Mouse (Mus musculus) natural killer cell, adult 2 months (primary cell): ENCODE measurements around the gene Zcchc9.

Experiments
- DNase-seq, 2 experiments: peaks; one replicate each; pipeline ENCODE4 v3.0.0; 2022; ENCODE audit warnings: low spot score in 2 of 2

Zcchc9 gene

DNA sequence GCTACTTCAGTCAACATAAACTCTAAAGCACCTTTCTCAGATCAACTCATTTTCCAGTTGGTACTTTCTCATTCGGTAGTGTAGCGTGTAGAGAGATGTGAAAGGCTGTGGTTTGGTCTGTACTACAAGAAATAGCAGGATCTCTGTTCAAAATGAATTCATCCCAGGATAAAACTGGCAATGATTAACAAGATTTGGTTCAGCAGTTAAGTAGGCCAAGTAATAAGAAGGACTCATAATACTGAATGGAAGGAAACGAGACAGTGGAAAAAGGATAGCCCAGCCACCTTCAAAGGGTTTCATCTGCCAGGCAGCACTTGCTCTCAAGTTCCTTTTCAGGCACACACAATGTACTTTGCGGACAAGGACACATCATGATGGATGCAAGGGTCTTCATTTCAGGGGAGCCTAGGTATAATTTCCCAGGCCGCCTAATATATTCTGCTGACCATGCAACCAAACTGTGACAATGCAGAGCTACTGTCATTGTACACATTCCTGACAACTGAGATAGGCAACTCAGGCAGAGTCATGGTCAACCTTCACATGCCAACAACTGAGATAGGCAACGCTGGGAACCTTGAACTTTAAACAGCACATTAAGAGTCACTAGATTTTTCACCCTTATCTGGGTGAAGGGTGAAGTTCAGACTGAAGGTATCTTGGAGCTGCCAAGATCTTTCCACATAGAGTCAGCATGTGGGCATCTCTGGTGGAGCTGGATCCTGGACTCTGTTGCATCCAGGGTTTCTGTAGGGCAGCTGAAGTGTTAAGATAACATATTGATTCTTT, 45.7 kb downstream of the Zcchc9 start:
- no peak for DNase-seq

DNA sequence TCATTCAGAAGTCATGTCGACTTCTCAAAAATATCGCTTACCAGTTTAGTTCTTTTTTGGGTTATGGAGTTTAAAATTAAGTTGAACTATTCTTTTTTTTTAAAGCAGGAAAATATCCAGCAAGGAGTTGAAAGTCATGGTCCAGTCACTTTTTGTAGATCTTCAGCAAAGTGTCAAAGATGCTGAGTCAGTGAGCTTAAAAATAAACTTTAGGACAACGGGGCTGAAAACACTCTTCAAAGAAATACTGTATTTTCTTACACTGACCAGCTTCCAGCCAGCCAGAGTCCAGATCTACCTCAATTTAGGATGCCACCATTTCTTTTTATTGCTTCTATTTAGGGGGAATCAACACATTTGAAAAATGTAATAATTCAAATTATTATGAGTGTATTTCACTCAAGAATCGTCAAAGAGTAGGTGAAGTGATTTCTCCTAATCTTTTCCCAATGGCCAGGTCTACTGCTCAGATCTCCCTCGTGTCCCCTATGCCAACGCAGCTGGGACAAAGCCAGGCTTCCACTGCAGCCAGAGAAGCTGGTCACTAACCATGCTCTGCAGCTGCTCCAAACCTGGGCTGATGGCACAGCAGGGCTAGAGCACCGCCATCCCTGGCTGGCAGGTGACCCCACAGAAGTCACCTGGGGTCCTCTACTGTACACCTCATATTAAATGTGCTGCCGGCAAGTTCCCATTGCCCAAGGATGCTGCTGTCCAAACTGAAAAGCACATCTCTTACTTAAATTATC, 47.0 kb downstream of the Zcchc9 start:
- DNase-seq = no peak

DNA sequence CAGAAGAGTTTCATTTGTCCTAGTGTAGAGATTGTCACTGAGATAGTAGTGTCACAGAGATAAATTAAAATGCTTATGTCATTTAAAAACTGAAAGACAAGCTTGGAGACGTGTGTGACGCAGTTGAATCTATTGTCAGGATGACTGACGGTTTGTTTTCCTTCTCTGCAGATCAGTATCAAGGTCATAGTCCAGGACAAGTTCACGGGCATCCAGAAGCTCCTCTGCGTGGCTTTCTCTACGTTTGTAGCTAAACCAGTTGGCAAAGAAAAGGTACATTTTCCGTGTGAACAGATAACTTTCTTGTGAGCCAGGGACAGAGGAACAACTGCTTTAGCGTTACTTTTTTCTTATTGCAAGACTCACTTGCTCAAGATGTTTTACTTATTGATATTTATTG, 47.7 kb downstream of the Zcchc9 start:
- no peak for DNase-seq

DNA sequence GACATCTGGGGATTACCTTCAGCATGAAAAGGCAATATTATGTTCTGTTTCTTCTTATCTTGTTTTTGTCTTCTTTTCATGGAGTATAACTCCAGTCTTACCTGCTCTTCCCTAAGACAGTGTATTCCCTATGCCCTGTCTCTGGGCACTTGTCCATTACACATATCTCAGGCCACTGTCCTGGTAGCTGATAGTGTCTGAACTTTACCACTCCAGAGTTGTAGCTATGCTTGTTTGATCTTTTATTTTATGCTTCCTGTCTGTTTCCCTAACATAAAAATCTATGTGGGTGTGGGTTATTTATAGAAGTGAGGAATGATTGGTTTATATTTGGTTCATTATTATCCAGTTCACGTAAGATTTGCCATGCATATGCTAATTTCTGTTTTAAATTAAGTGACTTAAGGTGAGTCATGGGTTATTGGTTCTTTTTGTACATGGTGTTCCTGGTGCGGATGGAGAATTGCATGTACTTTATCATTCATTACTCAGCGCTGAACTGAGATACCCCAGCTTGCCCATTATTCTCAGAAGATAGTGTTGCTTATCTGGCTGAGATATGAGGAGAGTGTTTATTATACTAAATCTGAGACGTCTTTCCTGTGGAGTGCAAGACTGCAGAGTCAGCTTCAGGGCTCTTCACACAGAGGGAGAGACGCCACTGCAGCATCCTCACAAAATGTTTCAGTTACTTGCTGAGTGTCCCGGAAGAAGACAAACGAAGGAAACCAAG, 49.0 kb downstream of the Zcchc9 start:
- no peak for DNase-seq

DNA sequence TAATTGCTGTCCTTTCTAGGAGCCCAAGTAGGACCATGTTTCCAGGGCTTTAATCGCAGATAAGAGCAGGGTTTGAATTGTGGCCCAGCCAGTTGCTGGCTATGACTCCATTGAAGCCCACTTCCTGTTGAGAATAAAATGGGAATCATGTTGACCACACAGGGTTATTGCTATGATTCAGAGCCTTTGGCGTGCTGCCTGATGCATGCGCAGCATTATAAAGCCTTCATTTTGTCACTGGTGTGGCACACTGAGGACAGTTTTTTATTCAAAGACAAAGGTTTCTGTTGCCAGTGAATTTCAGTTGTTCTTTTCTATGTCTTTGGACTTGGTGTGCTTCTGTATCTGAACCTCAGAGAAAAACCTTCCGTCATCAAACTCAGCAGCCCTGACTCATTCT, 51.3 kb downstream of the Zcchc9 start:
- no peak for DNase-seq

DNA sequence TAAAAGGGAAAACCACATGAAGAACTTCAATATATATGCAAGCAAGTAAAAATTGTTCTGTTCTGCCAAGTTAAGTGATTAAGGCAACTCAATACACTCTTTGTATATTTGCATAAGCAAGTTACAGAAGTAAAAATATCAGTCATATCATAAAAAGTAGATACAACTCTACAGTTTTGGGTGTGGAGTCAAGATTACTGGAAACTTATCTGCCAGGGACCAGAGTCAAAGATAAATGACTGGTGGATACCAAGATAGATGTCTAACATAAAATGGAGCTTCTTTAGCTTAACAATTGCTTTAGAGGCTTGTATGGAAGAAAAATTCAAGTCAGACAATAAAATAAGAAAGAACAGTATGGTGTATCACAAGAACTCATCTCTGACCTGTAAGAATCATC, 52.7 kb downstream of the Zcchc9 start:
- DNase-seq = no peak

DNA sequence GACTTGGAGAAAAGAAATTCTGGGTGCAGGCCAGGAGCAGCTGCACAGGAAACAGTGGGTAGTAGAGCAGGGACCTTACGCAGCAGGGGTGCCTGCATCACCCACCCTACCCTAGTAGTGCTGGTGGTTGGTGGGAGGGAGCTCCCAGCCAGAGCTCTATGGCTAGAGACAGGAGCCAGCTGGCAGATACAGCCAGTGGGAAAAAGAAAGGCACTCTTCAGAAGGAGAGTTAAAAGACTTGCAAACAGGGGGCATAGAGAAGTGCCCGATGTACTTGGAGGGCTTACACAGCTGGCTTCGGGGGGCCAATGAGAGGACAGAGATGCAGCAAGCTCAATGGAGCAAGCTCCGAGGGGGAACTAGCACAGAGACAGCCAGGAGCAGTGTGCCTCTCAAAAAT, 53.8 kb downstream of the Zcchc9 start:
- no peak for DNase-seq

DNA sequence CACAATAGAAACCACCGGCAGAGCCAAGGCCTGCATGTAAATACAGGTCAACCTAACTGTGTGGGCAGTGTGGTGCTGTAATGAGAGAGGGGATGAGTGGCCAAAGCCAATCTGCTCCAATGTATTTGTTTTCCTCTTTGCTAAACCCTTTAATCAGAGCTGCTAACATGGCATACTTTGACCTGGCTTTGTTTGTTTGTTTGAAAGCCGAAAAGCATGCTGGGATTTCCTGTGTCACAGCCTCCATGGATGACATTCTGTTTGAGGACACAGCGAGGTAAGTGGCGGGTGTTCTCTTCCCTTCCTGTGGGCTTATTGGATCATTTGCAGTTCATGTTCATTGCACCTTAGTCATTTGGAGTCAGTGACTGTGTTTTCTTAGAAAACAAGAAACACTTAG, 57.5 kb downstream of the Zcchc9 start:
- no peak for DNase-seq

DNA sequence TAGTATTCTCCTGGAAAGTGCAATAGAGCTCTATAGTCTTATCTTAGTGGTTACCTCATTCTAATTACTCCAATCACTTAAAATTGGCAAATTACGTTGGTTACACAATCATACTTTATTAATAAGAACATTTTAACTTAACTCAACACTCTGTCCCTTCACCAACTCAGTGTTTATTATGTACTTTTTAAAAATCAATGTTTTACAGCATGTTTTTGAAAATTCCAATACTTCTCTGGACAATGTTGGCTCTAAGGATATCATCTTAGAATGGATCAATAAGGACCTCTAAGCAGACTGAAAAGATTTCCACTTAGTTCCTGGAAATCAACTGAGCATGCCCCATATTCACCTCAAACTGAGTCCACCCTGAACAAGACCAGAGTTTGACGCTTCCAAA, 59.1 kb downstream of the Zcchc9 start:
- DNase-seq = no peak
